Mouse (Mus musculus) E14TG2a.4 (cell line): ENCODE measurements around the gene Ooep.
A peak's percentile ranks its signal among the peaks of the same experiment; 100 is the strongest.
"Not testable (repeated sequence)": the region's sequence is repeated elsewhere in the genome, so short reads cannot be mapped to it uniquely, and the experiment has no call there.

ENCODE experiments used
- H3K27me3 ChIP-seq: 2 replicates; pipeline ENCODE4 v1.6.1; 2014; ENCODE audit warnings: low read length, control low read depth; ENCODE audit not compliant: insufficient read depth
- H3K36me3 ChIP-seq: 2 replicates; pipeline ENCODE4 v1.6.1; 2014; ENCODE audit warnings: low read length, control low read depth; ENCODE audit not compliant: insufficient read depth
- H3K4me1 ChIP-seq: replicated peaks from 2 replicates; pipeline ENCODE4 v1.6.1; 2014; ENCODE audit warnings: low read depth, low read length, control low read depth
- H3K4me3 ChIP-seq: replicated peaks from 2 replicates; pipeline ENCODE4 v1.5.1; 2014; ENCODE audit warnings: mild to moderate bottlenecking, low read length
- H3K9me3 ChIP-seq: 2 replicates; pipeline ENCODE4 v1.6.1; 2014; ENCODE audit warnings: low read length, control low read depth
- CTCF ChIP-seq: conservative IDR thresholded peaks from 2 replicates; pipeline ENCODE4 v1.5.1; 2014; ENCODE audit warnings: low read length
- NANOG ChIP-seq: IDR thresholded peaks from 2 replicates; pipeline ENCODE4 v1.6.1; 2014; ENCODE audit warnings: borderline replicate concordance, low read length, mixed read lengths
- POU5F1 ChIP-seq: IDR thresholded peaks from 2 replicates; pipeline ENCODE4 v1.6.1; 2014; ENCODE audit warnings: low read length, borderline replicate concordance

Gene Ooep

GRCm38 (mm10) chr9:78347004-78347403, 31.5 kb downstream of the Ooep start:
- H3K36me3 ChIP-seq: no peaks in the 10 kb centered on the region
- TF ChIP-seq NANOG (no peak), POU5F1 (no peak), CTCF (no peak)
- H3K27me3 ChIP-seq: peaks cover 19% of the 10 kb centered on the region; the same call in 1 of the 2 replicates
- no peaks in the 10 kb centered on the region for H3K9me3 ChIP-seq
- H3K4me3 ChIP-seq: no peak overlapping the region
- peaks cover 22% of the 10 kb centered on the region for H3K4me1 ChIP-seq

- not testable (repeated sequence) for H3K4me3 ChIP-seq, H3K9me3 ChIP-seq
Observed at GRCm38 (mm10) chr9:78345235-78345634, 33.3 kb downstream of the Ooep start.

GRCm38 (mm10) chr9:78343055-78343454, 35.5 kb downstream of the Ooep start:
- H3K4me3 ChIP-seq, H3K9me3 ChIP-seq, H3K36me3 ChIP-seq: not testable (repeated sequence)

More at GRCm38 (mm10) chr9:78345235-78345634, 33.3 kb downstream of the Ooep start:
- H3K36me3 ChIP-seq: not testable (repeated sequence)
- Histone ChIP-seq H3K4me1 (peaks cover 19% of the 10 kb centered on the region), H3K27me3 (peaks cover 19% of the 10 kb centered on the region; the same call in 1 of the 2 replicates)

GRCm38 (mm10) chr9:78342494-78342893, 36.0 kb downstream of the Ooep start:
- not testable (repeated sequence) for H3K36me3 ChIP-seq, H3K9me3 ChIP-seq, H3K4me3 ChIP-seq, H3K27me3 ChIP-seq
- peaks cover 11% of the 10 kb centered on the region; the same call in 1 of the 2 replicates for H3K4me1 ChIP-seq

More at GRCm38 (mm10) chr9:78343055-78343454, 35.5 kb downstream of the Ooep start:
- peaks cover 11% of the 10 kb centered on the region; the same call in 1 of the 2 replicates for H3K4me1 ChIP-seq
- H3K27me3 ChIP-seq: peaks cover 10% of the 10 kb centered on the region; the same call in 1 of the 2 replicates

GRCm38 (mm10) chr9:78340324-78340723, 38.2 kb downstream of the Ooep start:
- H3K9me3 ChIP-seq, H3K4me3 ChIP-seq, H3K36me3 ChIP-seq, H3K27me3 ChIP-seq: not testable (repeated sequence)
- H3K4me1 ChIP-seq: peaks cover 11% of the 10 kb centered on the region; the same call in 1 of the 2 replicates
- TF ChIP-seq CTCF: peak; percentile 76

- H3K4me1 ChIP-seq, H3K9me3 ChIP-seq, H3K4me3 ChIP-seq, H3K36me3 ChIP-seq, H3K27me3 ChIP-seq: not testable (repeated sequence)
Observed at GRCm38 (mm10) chr9:78337050-78337449, 41.5 kb downstream of the Ooep start.

GRCm38 (mm10) chr9:78327289-78327688, 51.2 kb downstream of the Ooep start, which contains the start of gene Omt2b:
Gene Omt2b (plus strand): TSS chr9:78327589.
- H3K27me3 ChIP-seq, H3K4me1 ChIP-seq, H3K9me3 ChIP-seq, H3K36me3 ChIP-seq, H3K4me3 ChIP-seq: not testable (repeated sequence)
